Mouse (Mus musculus) G1E (cell line): ENCODE results near the gene Chchd5.

Experiments used
- CTCF ChIP-seq: IDR thresholded peaks from 2 replicates; pipeline ENCODE4 v1.5.1; 2012; ENCODE audit warnings: low read depth, low read length, inconsistent platforms, mixed read lengths
- GATA1 ChIP-seq: IDR thresholded peaks from 2 replicates; pipeline ENCODE4 v1.6.1; 2012; ENCODE audit warnings: borderline replicate concordance, low read length, inconsistent platforms, mixed read lengths
- GATA2 ChIP-seq: IDR thresholded peaks from 2 replicates; pipeline ENCODE4 v1.6.1; 2012; ENCODE audit warnings: low read depth, low read length, inconsistent platforms, borderline replicate concordance
- TAL1 ChIP-seq: conservative IDR thresholded peaks from 2 replicates; pipeline ENCODE4 v1.6.1; 2012; ENCODE audit warnings: low read depth, low read length, inconsistent platforms, mixed read lengths

DNA sequence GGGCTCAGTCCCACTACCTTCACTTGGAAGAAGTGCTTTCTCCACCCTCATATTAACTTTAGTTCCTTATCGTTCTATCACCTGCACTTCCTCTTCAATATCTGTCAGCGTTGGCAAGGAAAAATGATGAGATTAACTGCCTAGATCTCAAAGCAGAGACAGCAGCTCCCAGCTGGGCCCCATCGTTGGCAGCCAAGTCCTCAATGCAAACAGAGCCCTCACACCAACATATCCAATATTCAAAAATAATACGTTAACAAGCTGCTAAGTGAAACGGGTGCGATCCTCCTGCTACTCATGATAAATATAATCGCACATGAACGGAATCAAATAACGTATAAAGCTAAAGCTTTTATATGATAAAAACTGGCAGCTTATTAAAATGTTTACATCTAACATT is 21.6 kb downstream of the Chchd5 start:
- TF ChIP-seq CTCF (no peak), GATA1 (no peak), GATA2 (no peak), TAL1 (no peak)
